Mouse (Mus musculus) gonadal fat pad, adult 2 months (tissue): ENCODE results near the gene Rasl11b. TPM values are rescaled to one million over a fixed set of nuclear protein-coding genes. Genes with fewer than 3 reads are reported as not detected.

Experiments used
- DNase-seq: peaks from one replicate; pipeline ENCODE4 v3.0.0-alpha.2; 2012; ENCODE audit warnings: low read depth
- polyA plus RNA-seq: library from polyadenylated mRNA; depleted of rRNA; stranded (reverse); fragments of >200 nt; gene quantifications from 2 replicates; pipeline ENCODE4 v1.2.3, GENCODE M21; 2012

Rasl11b gene
- polyA plus RNA-seq, 1 experiment = 28.7 TPM

GRCm38 (mm10) chr5:74208438-74208837 is 13.4 kb downstream of the Rasl11b start:
- no peak for DNase-seq

GRCm38 (mm10) chr5:74209640-74210039 is 14.6 kb downstream of the Rasl11b start:
- DNase-seq = no peak

- no peak for DNase-seq
Measured at GRCm38 (mm10) chr5:74211346-74211745, 16.3 kb downstream of the Rasl11b start.

GRCm38 (mm10) chr5:74214501-74215110 is 19.5 kb downstream of the Rasl11b start:
- DNase-seq = no peak

- DNase-seq = no peak
Measured at GRCm38 (mm10) chr5:74215125-74215524, 20.0 kb downstream of the Rasl11b start.

- no peak for DNase-seq
Measured at GRCm38 (mm10) chr5:74218524-74218923, 23.4 kb downstream of the Rasl11b start.

- DNase-seq = no peak
Measured at GRCm38 (mm10) chr5:74222626-74223025, 27.5 kb downstream of the Rasl11b start.

GRCm38 (mm10) chr5:74224480-74224879 is 29.4 kb downstream of the Rasl11b start:
- no peak for DNase-seq

GRCm38 (mm10) chr5:74226183-74226582 is 31.1 kb downstream of the Rasl11b start:
- no peak for DNase-seq

GRCm38 (mm10) chr5:74227352-74227751 is 32.3 kb downstream of the Rasl11b start:
- no peak for DNase-seq

- DNase-seq = no peak
Measured at GRCm38 (mm10) chr5:74228938-74229337, 33.9 kb downstream of the Rasl11b start.

GRCm38 (mm10) chr5:74229775-74230413 is 34.8 kb downstream of the Rasl11b start:
- DNase-seq = no peak

GRCm38 (mm10) chr5:74230525-74230924 is 35.4 kb downstream of the Rasl11b start:
- DNase-seq = no peak

- no peak for DNase-seq
Measured at GRCm38 (mm10) chr5:74233808-74234207, 38.7 kb downstream of the Rasl11b start.

GRCm38 (mm10) chr5:74239369-74239768 is 44.3 kb downstream of the Rasl11b start:
- no peak for DNase-seq

- no peak for DNase-seq
Measured at GRCm38 (mm10) chr5:74240298-74240697, 45.2 kb downstream of the Rasl11b start.

- DNase-seq = no peak
Measured at GRCm38 (mm10) chr5:74240926-74241680, 46.0 kb downstream of the Rasl11b start.

GRCm38 (mm10) chr5:74242654-74243053 is 47.6 kb downstream of the Rasl11b start:
- DNase-seq = no peak

GRCm38 (mm10) chr5:74244406-74245019 is 49.4 kb downstream of the Rasl11b start:
- DNase-seq = peak; percentile 74

- peak; percentile 47 for DNase-seq
Measured at GRCm38 (mm10) chr5:74245641-74246145, 50.6 kb downstream of the Rasl11b start.

GRCm38 (mm10) chr5:74246453-74246852 is 51.4 kb downstream of the Rasl11b start:
- no peak for DNase-seq

GRCm38 (mm10) chr5:74246971-74247370 is 51.9 kb downstream of the Rasl11b start:
- DNase-seq = no peak
